Mouse (Mus musculus): ENCODE data around the gene Runx3.

The Runx3 gene

DNA sequence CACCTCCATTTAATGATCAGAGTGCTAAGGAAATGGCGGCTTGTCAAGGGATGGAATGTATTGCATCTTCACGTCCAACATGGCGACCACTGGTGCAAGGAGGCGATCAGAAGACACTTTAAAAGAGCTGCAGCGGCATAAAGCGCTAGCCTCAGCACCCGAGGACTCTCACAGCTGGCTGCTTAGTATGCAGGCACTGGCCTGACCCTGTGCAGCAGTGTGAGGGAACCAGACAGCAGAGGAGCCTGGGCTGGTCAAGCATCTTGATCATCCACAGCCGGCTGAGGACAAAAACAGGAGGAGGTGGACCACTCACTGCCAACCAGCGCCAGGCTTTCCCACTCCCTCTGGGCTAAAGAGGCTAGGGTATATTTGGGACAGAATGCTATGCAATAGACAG lies 103.4 kb downstream of the Runx3 start:
- DNase-seq: no peak

DNA sequence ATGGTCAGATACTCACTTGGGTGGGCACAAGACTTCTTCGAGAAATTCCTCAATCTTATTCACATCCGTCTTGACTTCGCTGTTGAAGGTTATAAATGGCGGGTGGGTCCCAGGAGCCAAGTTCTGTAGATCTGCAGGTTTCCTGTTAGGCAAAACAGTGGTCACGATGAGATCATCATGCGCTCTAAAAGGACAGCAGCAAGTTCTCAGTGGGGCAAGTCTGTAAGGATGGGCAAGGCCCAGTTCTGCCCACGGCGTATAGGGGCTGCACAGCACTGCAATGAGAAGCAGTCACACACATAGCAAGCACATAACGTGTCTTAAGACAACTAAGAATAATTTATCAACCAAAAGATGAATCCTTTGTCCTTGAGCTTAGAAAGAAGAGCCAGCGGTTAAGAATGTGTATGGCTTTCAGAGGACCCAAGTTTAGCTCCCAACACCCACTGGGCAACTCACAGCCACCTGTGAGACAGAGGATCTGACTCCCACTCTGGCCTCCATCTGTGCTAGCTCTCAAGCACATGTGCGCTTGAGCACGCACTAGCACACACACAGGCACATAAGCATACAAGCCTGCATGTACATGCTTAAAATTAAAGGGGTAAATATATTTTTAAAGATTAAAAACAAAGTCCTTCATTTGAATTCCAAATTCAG lies 105.7 kb downstream of the Runx3 start:
- no peak for DNase-seq

Measured in thymus, adult 18-20 months (tissue).